15 mouse cellular contexts compared by ENCODE assay signal in the genomic region with DNA sequence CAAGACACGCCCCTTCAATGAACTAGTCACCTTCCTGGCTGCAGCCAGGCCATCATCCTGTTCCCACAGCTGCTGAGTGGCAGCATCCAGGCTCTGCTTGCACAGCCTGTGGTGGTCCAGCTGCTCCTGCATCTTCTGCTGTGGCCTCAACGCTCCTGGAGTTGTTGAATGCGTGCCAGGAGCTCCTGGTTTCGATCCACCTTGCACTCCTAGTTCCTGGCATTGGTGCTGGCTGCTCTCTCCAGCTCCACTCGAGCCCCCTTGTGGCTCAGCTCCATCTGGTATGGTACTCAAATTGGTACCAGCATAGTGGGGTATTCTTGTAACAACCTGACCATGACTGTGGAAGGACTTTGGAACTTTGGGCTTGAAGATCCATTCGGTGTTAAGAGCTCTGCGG. TPM values are rescaled to one million over a fixed set of nuclear protein-coding genes. Genes with fewer than 3 reads are reported as not detected.
"Had no signal": no experiment of that assay in that cellular context is flagged by ENCODE, and none has a peak within 500 bp of the region (broad histone marks: within the 10 kb centered on the region; RNA-seq: fewer than 3 reads in every experiment).

No protein-coding gene starts in this region.

- H3K4me2 ChIP-seq: kidney, embryonic 15.5 days; limb, embryonic 12.5 days; liver, embryonic 13.5 days; midbrain, embryonic 12.5 days; stomach, embryonic 15.5 days had no signal

- H3K9ac ChIP-seq: kidney, embryonic 15.5 days; limb, embryonic 12.5 days; liver, embryonic 13.5 days; liver, postnatal 0 days; midbrain, embryonic 12.5 days; stomach, embryonic 15.5 days had no signal

- H3K4me1 ChIP-seq: midbrain, embryonic 12.5 days had no signal

- H3K27me3 ChIP-seq: kidney, embryonic 15.5 days; midbrain, embryonic 12.5 days; stomach, embryonic 15.5 days had no signal

- H3K36me3 ChIP-seq: kidney, embryonic 15.5 days; limb, embryonic 12.5 days; liver, embryonic 13.5 days; midbrain, embryonic 12.5 days; stomach, embryonic 15.5 days had no signal

- H3K27ac ChIP-seq: kidney, embryonic 15.5 days; left cerebral cortex, adult 2 months; limb, embryonic 12.5 days; liver, embryonic 13.5 days; macrophage; midbrain, embryonic 12.5 days; stomach, embryonic 15.5 days had no signal

- H3K9me3 ChIP-seq: kidney, embryonic 15.5 days; limb, embryonic 12.5 days; liver, embryonic 13.5 days; midbrain, embryonic 12.5 days; stomach, embryonic 15.5 days had no signal

- ATAC-seq: intestine, postnatal 0 days; liver, postnatal 0 days; midbrain, embryonic 16.5 days had no signal

- DNase-seq: liver; liver, embryonic 13.5 days; liver, postnatal 0 days; lung, postnatal 10 days; right cerebral cortex, postnatal 14 days; thymus, postnatal 36 days had no signal

- H3K4me3 ChIP-seq: kidney, embryonic 15.5 days; left cerebral cortex, adult 2 months; limb, embryonic 12.5 days; liver, embryonic 13.5 days; megakaryocyte, embryonic 14.5 days; midbrain, embryonic 12.5 days; stomach, embryonic 15.5 days had no signal

RNA-seq across cellular contexts. Expression of a gene that starts 7.7 kb away (rescaled TPM):
- polyA plus RNA-seq: macrophage had no signal
